Mouse (Mus musculus) limb, embryonic 14.5 days (tissue): Measurements from ENCODE around the gene Rabl6. TPM values are rescaled to one million over a fixed set of nuclear protein-coding genes. Genes with fewer than 3 reads are reported as not detected.
"Not testable (repeated sequence)": the region's sequence is repeated elsewhere in the genome, so short reads cannot be mapped to it uniquely, and the experiment has no call there.

Experiments
- ATAC-seq: fragments of 200-750 bp; cut with Nextera tagmentation; 2 replicates; pipeline ENCODE4 v1.8.0; 2017; ENCODE audit warnings: low read depth, moderate number of reproducible peaks, moderate TSS enrichment; ENCODE audit not compliant: low FRiP score
- DNase-seq: peaks from one replicate; pipeline ENCODE4 v3.0.0-alpha.2; 2015; ENCODE audit warnings: low spot score
- H3K27ac ChIP-seq: fragments of 300-500 bp; sonication (generic); replicated peaks from 2 replicates; pipeline ENCODE4 v1.5.1; 2014; ENCODE audit warnings: low read depth, mild to moderate bottlenecking, low read length, moderate library complexity, mixed read lengths
- H3K27me3 ChIP-seq: fragments of 300-500 bp; sonication (generic); 2 replicates; pipeline ENCODE4 v1.6.1; 2014; ENCODE audit warnings: low read length, mixed read lengths; ENCODE audit not compliant: control insufficient read depth, insufficient read depth
- H3K36me3 ChIP-seq: fragments of 300-500 bp; sonication (generic); 2 replicates; pipeline ENCODE4 v1.6.1; 2014; ENCODE audit warnings: mild to moderate bottlenecking, low read length, moderate library complexity, mixed read lengths; ENCODE audit not compliant: control insufficient read depth, insufficient read depth
- H3K4me1 ChIP-seq: fragments of 300-500 bp; sonication (generic); 2 replicates; pipeline ENCODE4 v1.6.1; 2014; ENCODE audit warnings: antibody characterized with exemption, low read length, mixed read lengths; ENCODE audit not compliant: control insufficient read depth, insufficient read depth
- H3K4me2 ChIP-seq: fragments of 300-500 bp; sonication (generic); replicated peaks from 2 replicates; pipeline ENCODE4 v1.6.1; 2014; ENCODE audit warnings: low read depth, mild to moderate bottlenecking, low read length, moderate library complexity; ENCODE audit not compliant: severe bottlenecking
- H3K4me3 ChIP-seq: fragments of 300-500 bp; sonication (generic); replicated peaks from 2 replicates; pipeline ENCODE4 v1.5.1; 2014; ENCODE audit warnings: low read length
- H3K9ac ChIP-seq: fragments of 300-500 bp; sonication (generic); 2 replicates; pipeline ENCODE4 v1.6.1; 2014; ENCODE audit warnings: mild to moderate bottlenecking, low read depth, low read length, moderate library complexity; ENCODE audit not compliant: severe bottlenecking
- H3K9me3 ChIP-seq: fragments of 300-500 bp; sonication (generic); 2 replicates; pipeline ENCODE4 v1.6.1; 2016; ENCODE audit warnings: low read length; ENCODE audit not compliant: control insufficient read depth
- POLR2A ChIP-seq: fragments of 200-500 bp; IDR thresholded peaks from 2 replicates; pipeline ENCODE4 v1.8.0; 2012; ENCODE audit warnings: inconsistent platforms, mild to moderate bottlenecking, moderate library complexity, borderline replicate concordance; ENCODE audit not compliant: insufficient read depth, insufficient read length; ENCODE audit errors: extremely low read depth
- WGBS: fragments of 180-500 bp; shearing (Covaris S2); extraction: QIAGEN DNeasy Blood & Tissue Kit; methylation state at CpG from one replicate; pipeline ENCODE4 v1.1.7; 2014; 5-methylcytosine and 5-hydroxymethylcytosine counted together
- polyA plus RNA-seq, 2 experiments: library from polyadenylated mRNA; depleted of rRNA in 1 of 2; stranded (reverse) in 1 of 2; unstranded in 1 of 2; fragments of >200 nt; fragmentation: Nextera tagmentation in 1 of 2; extraction: Ambion mirVana in 1 of 2; gene quantifications; 2 replicates each; pipeline versions ENCODE4 v1.2.1 to v1.2.3; 2012 to 2014

The Rabl6 gene
- polyA plus RNA-seq, 2 experiments, result 74.8 to 99.4 TPM

DNA sequence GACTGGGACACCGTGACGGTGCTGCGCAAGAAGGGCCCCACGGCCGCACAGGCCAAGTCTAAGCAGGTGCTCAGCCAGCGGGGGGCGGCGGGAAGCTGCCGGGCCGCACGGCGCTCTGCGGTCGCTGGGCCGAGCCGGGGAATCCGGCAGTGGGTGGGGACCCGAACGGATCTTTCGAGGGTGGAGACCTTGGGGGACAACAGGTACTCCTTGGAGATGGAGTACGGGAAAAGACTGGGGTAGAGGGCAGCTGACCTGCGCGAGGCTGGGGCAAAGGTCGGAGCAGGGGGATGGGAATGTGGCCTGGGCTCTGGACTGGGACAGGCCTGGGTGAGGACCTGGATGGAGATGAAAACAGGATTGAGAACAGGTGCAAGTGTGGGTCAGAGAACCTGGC, 50.4 kb downstream of the Rabl6 start:
- Histone ChIP-seq H3K27ac (peak overlapping the region; percentile 55; the same call in 1 of the 2 replicates), H3K36me3 (peaks cover 32% of the 10 kb centered on the region), H3K9ac (peak overlapping the region; percentile 83), H3K27me3 (no peaks in the 10 kb centered on the region), H3K9me3 (no peaks in the 10 kb centered on the region), H3K4me3 (peak overlapping the region; percentile 92), H3K4me1 (peaks cover 12% of the 10 kb centered on the region), H3K4me2 (peak overlapping the region; percentile 91)
- TF ChIP-seq POLR2A, result no peak
- under 1% methylated on average over 24 of the region's 24 CpGs for WGBS
- ATAC-seq (no peak; the same call in 1 of the 2 replicates), DNase-seq (no peak)

DNA sequence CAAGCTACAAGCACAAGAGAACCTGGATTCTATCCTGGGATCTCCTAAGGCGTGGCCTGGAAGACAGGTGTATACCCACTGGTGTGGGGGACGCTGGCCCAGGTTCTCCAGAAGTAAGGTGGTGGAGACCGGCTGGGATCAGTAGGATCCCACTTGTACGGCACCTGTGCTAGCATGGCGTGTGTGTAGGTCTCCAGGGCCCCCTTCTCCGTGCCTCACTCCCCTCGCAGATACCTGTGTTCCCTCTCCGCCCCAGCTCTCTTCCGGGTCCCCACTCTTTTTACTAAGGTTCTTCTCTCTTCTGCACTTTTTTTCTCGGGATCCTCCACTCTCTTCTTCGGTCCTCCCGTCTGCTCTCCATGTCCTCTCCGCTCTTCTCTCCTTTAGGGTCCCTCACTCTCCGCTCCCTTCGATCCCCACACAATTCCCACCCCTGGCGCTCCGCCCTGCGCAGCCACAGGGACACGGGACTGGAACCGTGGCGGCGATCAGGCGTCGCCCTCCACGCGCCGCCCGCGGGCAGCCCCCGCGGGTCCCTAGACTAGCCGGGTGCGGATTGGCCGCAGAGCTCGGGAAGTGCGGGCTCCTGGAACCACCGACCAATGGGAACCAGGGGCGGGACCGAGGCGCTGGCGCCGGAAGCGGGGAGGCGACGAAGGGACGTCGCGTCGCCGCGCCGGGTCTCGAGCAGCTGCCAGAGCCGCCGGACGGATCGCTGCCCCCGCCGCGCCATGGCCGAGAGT, 50.9 kb downstream of the Rabl6 start, which contains the start of gene Edf1:
Gene Edf1, plus strand, starts transcription at position 627 of the 743 bp plus-strand sequence.
- no peaks in the 10 kb centered on the region for H3K27me3 ChIP-seq
- H3K4me3 ChIP-seq, result peak within 1 kb of the TSS; percentile 92
- H3K9ac ChIP-seq, result peak within 1 kb of the TSS; percentile 83
- ATAC-seq, result peak; percentile 98
- H3K36me3 ChIP-seq, result peaks cover 26% of the 10 kb centered on the region
- peak within 1 kb of the TSS; percentile 91 for H3K4me2 ChIP-seq
- 1% methylated on average over 41 of the region's 61 CpGs for WGBS
- no peaks in the 10 kb centered on the region for H3K9me3 ChIP-seq
- TF ChIP-seq POLR2A, result peak; percentile 92
- H3K27ac ChIP-seq, result peak within 1 kb of the TSS; percentile 55
- peaks cover 12% of the 10 kb centered on the region for H3K4me1 ChIP-seq
- peak; percentile 92 for DNase-seq

DNA sequence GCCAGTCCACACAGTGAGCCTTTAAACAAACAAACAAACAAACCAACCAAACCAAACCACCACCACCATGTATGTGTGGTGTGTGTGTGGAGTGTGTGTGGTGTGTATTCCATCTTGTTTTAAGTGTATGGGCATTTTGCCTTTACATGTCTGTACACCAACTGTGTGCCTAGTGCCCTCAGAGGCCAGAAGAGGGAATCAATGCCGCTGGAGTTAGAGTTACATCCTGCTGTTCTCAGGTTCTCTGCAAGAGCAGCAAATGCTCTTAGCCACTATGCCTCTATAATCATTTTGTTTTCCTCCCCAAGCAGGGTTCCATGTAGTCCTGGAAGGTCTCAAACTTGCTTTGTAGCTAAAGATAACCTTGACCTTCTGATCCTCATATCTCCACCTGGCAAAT, 52.0 kb downstream of the Rabl6 start:
- DNase-seq (no peak), ATAC-seq (no peak)
- Histone ChIP-seq H3K9ac (no peak overlapping the region), H3K4me3 (no peak overlapping the region), H3K36me3 (peaks cover 15% of the 10 kb centered on the region), H3K4me2 (no peak overlapping the region), H3K27me3 (no peaks in the 10 kb centered on the region), H3K4me1 (peaks cover 12% of the 10 kb centered on the region), H3K9me3 (no peaks in the 10 kb centered on the region), H3K27ac (no peak overlapping the region)
- 57% methylated on average over 1 of the region's 1 CpGs for WGBS
- TF ChIP-seq POLR2A, result no peak

DNA sequence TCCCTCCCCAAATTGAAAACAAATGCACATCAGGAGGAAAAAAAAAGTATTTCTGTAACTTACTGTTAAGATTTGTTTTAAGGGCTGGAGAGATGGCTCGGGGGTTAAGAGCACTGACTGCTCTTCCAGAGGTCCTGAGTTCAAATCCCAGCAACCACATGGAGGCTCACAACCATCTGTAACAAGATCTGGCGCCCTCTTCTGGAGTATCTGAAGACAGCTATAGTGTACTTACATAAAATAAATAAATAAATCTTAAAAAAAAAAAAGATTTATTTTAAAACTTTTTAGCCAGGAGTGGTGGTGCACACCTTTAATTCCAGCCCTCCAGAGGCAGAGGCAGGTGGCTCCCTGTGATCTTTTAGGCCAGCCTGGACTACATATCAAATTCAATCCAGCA, 52.8 kb downstream of the Rabl6 start:
- WGBS, result 47% methylated on average over 2 of the region's 2 CpGs
- not testable (repeated sequence) for H3K36me3 ChIP-seq, H3K4me3 ChIP-seq, ATAC-seq, H3K27me3 ChIP-seq, H3K9ac ChIP-seq, H3K9me3 ChIP-seq, DNase-seq, H3K4me2 ChIP-seq, H3K27ac ChIP-seq
- H3K4me1 ChIP-seq, result peaks cover 12% of the 10 kb centered on the region

DNA sequence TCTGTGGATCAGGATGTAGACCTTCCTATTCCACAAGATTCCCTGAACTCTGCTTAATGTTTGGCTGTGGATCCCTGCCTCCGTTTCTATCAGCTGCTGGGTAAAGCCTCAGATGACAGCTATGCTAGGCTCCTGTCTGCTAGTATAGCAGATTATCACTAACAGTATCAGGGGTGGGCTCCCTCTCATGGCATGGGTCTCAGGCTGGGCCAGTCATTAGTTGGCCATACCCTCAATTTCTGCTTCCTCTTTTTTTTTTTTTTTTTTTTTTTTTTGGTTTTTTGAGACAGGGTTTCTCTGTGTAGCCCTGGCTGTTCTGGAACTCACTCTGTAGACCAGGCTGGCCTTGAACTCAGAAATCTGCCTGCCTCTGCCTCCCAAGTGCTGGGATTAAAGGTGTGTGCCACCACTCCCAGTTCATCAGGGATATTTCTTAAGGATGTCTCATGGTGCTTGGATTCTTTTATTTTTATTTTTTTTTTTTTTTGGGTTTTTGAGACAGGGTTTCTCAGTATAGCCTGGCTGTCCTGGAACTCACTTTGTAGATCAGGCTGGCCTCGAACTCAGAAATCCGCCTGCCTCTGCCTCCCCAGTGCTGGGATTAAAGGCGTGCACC, 55.0 kb downstream of the Rabl6 start:
- not testable (repeated sequence) for H3K27me3 ChIP-seq, H3K36me3 ChIP-seq, H3K9me3 ChIP-seq, H3K4me3 ChIP-seq, H3K27ac ChIP-seq, ATAC-seq, H3K9ac ChIP-seq, H3K4me2 ChIP-seq, DNase-seq, H3K4me1 ChIP-seq
- WGBS, result 86% methylated on average over 4 of the region's 4 CpGs
